Mouse (Mus musculus) neural tube, embryonic 14.5 days (tissue): Measurements from ENCODE around the gene A930002H24Rik. TPM values are rescaled to one million over a fixed set of nuclear protein-coding genes. Genes with fewer than 3 reads are reported as not detected.

Source experiments
- ATAC-seq: fragments of 200-750 bp; cut with Nextera tagmentation; 2 replicates; pipeline ENCODE4 v1.8.0; 2017; ENCODE audit warnings: low read depth, mild to moderate bottlenecking, moderate TSS enrichment, moderate library complexity
- H3K27ac ChIP-seq: fragments of 300-500 bp; sonication (generic); 2 replicates; pipeline ENCODE4 v1.5.1; 2014; ENCODE audit warnings: low read depth, mild to moderate bottlenecking, control low read depth, low read length, moderate library complexity, mixed read lengths
- H3K27me3 ChIP-seq: fragments of 300-500 bp; sonication (generic); 2 replicates; pipeline ENCODE4 v1.6.1; 2014; ENCODE audit warnings: low read length; ENCODE audit not compliant: control insufficient read depth, insufficient read depth
- H3K36me3 ChIP-seq: fragments of 300-500 bp; sonication (generic); 2 replicates; pipeline ENCODE4 v1.6.1; 2014; ENCODE audit warnings: low read length, mixed read lengths; ENCODE audit not compliant: control insufficient read depth, insufficient read depth
- H3K4me1 ChIP-seq: fragments of 300-500 bp; sonication (generic); 2 replicates; pipeline ENCODE4 v1.6.1; 2014; ENCODE audit warnings: low read length; ENCODE audit not compliant: control insufficient read depth, insufficient read depth
- H3K4me2 ChIP-seq: fragments of 300-500 bp; sonication (generic); 2 replicates; pipeline ENCODE4 v1.6.1; 2014; ENCODE audit warnings: mild to moderate bottlenecking, low read depth, low read length, control low read depth
- H3K4me3 ChIP-seq: fragments of 300-500 bp; sonication (generic); 2 replicates; pipeline ENCODE4 v1.5.1; 2014; ENCODE audit warnings: low read depth, low read length, control low read depth, mixed read lengths
- H3K9ac ChIP-seq: fragments of 300-500 bp; sonication (generic); replicated peaks from 2 replicates; pipeline ENCODE4 v1.6.1; 2014; ENCODE audit warnings: low read depth, mild to moderate bottlenecking, control low read depth, low read length, mixed read lengths
- H3K9me3 ChIP-seq: fragments of 300-500 bp; sonication (generic); 2 replicates; pipeline ENCODE4 v1.6.1; 2016; ENCODE audit warnings: low read length; ENCODE audit not compliant: control insufficient read depth
- WGBS: fragments of 180-500 bp; shearing (Covaris S2); extraction: QIAGEN DNeasy Blood & Tissue Kit; methylation state at CpG from one replicate; pipeline ENCODE4 v1.1.7; 2014; 5-methylcytosine and 5-hydroxymethylcytosine counted together
- polyA plus RNA-seq: library from polyadenylated mRNA; unstranded; fragments of >200 nt; fragmentation: Nextera tagmentation; extraction: Ambion mirVana; gene quantifications from 2 replicates; pipeline ENCODE4 v1.2.1, GENCODE M21; 2014

The A930002H24Rik gene
- polyA plus RNA-seq, 1 experiment from 2014 or later = 3.0 TPM

- Histone ChIP-seq H3K4me3 (no peak overlapping the region), H3K4me2 (no peak overlapping the region), H3K4me1 (no peaks in the 10 kb centered on the region), H3K36me3 (no peaks in the 10 kb centered on the region), H3K27me3 (no peaks in the 10 kb centered on the region), H3K9me3 (no peaks in the 10 kb centered on the region), H3K27ac (no peak overlapping the region), H3K9ac (no peak overlapping the region)
- ATAC-seq = no peak
- WGBS = 86% methylated on average over 5 of the region's 5 CpGs
Observed at GRCm38 (mm10) chr17:63844936-63845335, 18.7 kb downstream of the A930002H24Rik start.

GRCm38 (mm10) chr17:63842226-63842625 lies 21.4 kb downstream of the A930002H24Rik start:
- ATAC-seq = no peak
- H3K27me3 ChIP-seq = no peaks in the 10 kb centered on the region
- H3K4me1 ChIP-seq = no peaks in the 10 kb centered on the region
- no peak overlapping the region for H3K4me2 ChIP-seq
- WGBS = 93% methylated on average over 1 of the region's 1 CpGs
- no peak overlapping the region for H3K9ac ChIP-seq
- no peak overlapping the region for H3K27ac ChIP-seq
- H3K36me3 ChIP-seq = no peaks in the 10 kb centered on the region
- H3K9me3 ChIP-seq = no peaks in the 10 kb centered on the region
- H3K4me3 ChIP-seq = no peak overlapping the region

GRCm38 (mm10) chr17:63839636-63840269 lies 23.8 kb downstream of the A930002H24Rik start:
- no peak for ATAC-seq
- Histone ChIP-seq H3K27ac (no peak overlapping the region), H3K4me3 (no peak overlapping the region), H3K9ac (no peak overlapping the region), H3K4me2 (no peak overlapping the region), H3K4me1 (no peaks in the 10 kb centered on the region), H3K27me3 (no peaks in the 10 kb centered on the region), H3K9me3 (no peaks in the 10 kb centered on the region), H3K36me3 (no peaks in the 10 kb centered on the region)
- 97% methylated on average over 3 of the region's 3 CpGs for WGBS

GRCm38 (mm10) chr17:63838144-63838543 lies 25.4 kb downstream of the A930002H24Rik start:
- Histone ChIP-seq H3K9me3 (no peaks in the 10 kb centered on the region), H3K9ac (no peak overlapping the region), H3K4me3 (no peak overlapping the region), H3K4me1 (no peaks in the 10 kb centered on the region), H3K27me3 (no peaks in the 10 kb centered on the region), H3K36me3 (no peaks in the 10 kb centered on the region), H3K4me2 (no peak overlapping the region), H3K27ac (no peak overlapping the region)
- WGBS = 91% methylated on average over 8 of the region's 8 CpGs
- ATAC-seq = no peak

GRCm38 (mm10) chr17:63836641-63837040 lies 26.9 kb downstream of the A930002H24Rik start:
- H3K27ac ChIP-seq = no peak overlapping the region
- ATAC-seq = no peak
- no peaks in the 10 kb centered on the region for H3K27me3 ChIP-seq

GRCm38 (mm10) chr17:63836223-63836622 lies 27.4 kb downstream of the A930002H24Rik start:
- H3K4me2 ChIP-seq = no peak overlapping the region
- no peaks in the 10 kb centered on the region for H3K9me3 ChIP-seq
- no peaks in the 10 kb centered on the region for H3K36me3 ChIP-seq
- WGBS = 94% methylated on average over 2 of the region's 2 CpGs
- H3K4me1 ChIP-seq = no peaks in the 10 kb centered on the region
- no peak overlapping the region for H3K9ac ChIP-seq
- no peaks in the 10 kb centered on the region for H3K27me3 ChIP-seq
- H3K4me3 ChIP-seq = no peak overlapping the region
- no peak for ATAC-seq
- H3K27ac ChIP-seq = no peak overlapping the region

More at GRCm38 (mm10) chr17:63836641-63837040, 26.9 kb downstream of the A930002H24Rik start:
- Histone ChIP-seq H3K4me1 (no peaks in the 10 kb centered on the region), H3K4me2 (no peak overlapping the region), H3K9me3 (no peaks in the 10 kb centered on the region), H3K9ac (no peak overlapping the region), H3K36me3 (no peaks in the 10 kb centered on the region), H3K4me3 (no peak overlapping the region)
- WGBS = 91% methylated on average over 8 of the region's 8 CpGs

GRCm38 (mm10) chr17:63831550-63831949 lies 32.0 kb downstream of the A930002H24Rik start:
- Histone ChIP-seq H3K36me3 (no peaks in the 10 kb centered on the region), H3K4me3 (no peak overlapping the region), H3K4me1 (no peaks in the 10 kb centered on the region), H3K27me3 (no peaks in the 10 kb centered on the region), H3K9ac (no peak overlapping the region), H3K4me2 (no peak overlapping the region), H3K27ac (no peak overlapping the region), H3K9me3 (no peaks in the 10 kb centered on the region)
- no peak for ATAC-seq
- WGBS = 64% methylated on average over 4 of the region's 4 CpGs

- ATAC-seq = no peak
Observed at GRCm38 (mm10) chr17:63828561-63829332, 34.8 kb downstream of the A930002H24Rik start.

GRCm38 (mm10) chr17:63826767-63827166 lies 36.8 kb downstream of the A930002H24Rik start:
- H3K27ac ChIP-seq = no peak overlapping the region
- no peaks in the 10 kb centered on the region for H3K4me1 ChIP-seq
- H3K36me3 ChIP-seq = no peaks in the 10 kb centered on the region
- WGBS = 82% methylated on average over 7 of the region's 7 CpGs
- H3K9ac ChIP-seq = no peak overlapping the region
- no peak for ATAC-seq
- no peak overlapping the region for H3K4me3 ChIP-seq
- H3K4me2 ChIP-seq = no peak overlapping the region
- H3K27me3 ChIP-seq = no peaks in the 10 kb centered on the region
- no peaks in the 10 kb centered on the region for H3K9me3 ChIP-seq

More at GRCm38 (mm10) chr17:63828561-63829332, 34.8 kb downstream of the A930002H24Rik start:
- H3K27me3 ChIP-seq = no peaks in the 10 kb centered on the region
- no peaks in the 10 kb centered on the region for H3K4me1 ChIP-seq
- H3K9me3 ChIP-seq = no peaks in the 10 kb centered on the region
- no peak overlapping the region for H3K4me2 ChIP-seq
- H3K27ac ChIP-seq = no peak overlapping the region
- no peak overlapping the region for H3K4me3 ChIP-seq
- 52% methylated on average over 5 of the region's 5 CpGs for WGBS
- no peak overlapping the region for H3K9ac ChIP-seq
- H3K36me3 ChIP-seq = no peaks in the 10 kb centered on the region
